Mouse (Mus musculus): ENCODE measurements around the gene Chrd. TPM values are rescaled to one million over a fixed set of nuclear protein-coding genes. Genes with fewer than 3 reads are reported as not detected.

Chrd gene
- polyA plus RNA-seq, 1 experiment from 2014 or later: 8.5 TPM

GRCm38 (mm10) chr16:20701729-20702521, 31.0 kb upstream of the Chrd start:
- no peaks in the 10 kb centered on the region for H3K27me3 ChIP-seq
- 0 out of 2 replicates have a peak overlapping the region, but pooled peaks have one; percentile 15 for H3K9ac ChIP-seq
- H3K27ac ChIP-seq (replicated peaks): peak overlapping the region; percentile 79
- peaks cover 35% of the 10 kb centered on the region for H3K36me3 ChIP-seq
- H3K4me1 ChIP-seq: peaks cover 17% of the 10 kb centered on the region
- 13% methylated on average over 12 of the region's 12 CpGs for WGBS
- no peak overlapping the region for H3K4me3 ChIP-seq (replicated peaks)
- ATAC-seq (ENCODE audit: insufficient number of reproducible peaks, low FRiP score, low TSS enrichment, low read depth): peak; percentile 78
- H3K9me3 ChIP-seq (replicated peaks): no peaks in the 10 kb centered on the region
- H3K4me2 ChIP-seq (replicated peaks): peak overlapping the region; percentile 6; the same call in 1 of the 2 replicates

DNA sequence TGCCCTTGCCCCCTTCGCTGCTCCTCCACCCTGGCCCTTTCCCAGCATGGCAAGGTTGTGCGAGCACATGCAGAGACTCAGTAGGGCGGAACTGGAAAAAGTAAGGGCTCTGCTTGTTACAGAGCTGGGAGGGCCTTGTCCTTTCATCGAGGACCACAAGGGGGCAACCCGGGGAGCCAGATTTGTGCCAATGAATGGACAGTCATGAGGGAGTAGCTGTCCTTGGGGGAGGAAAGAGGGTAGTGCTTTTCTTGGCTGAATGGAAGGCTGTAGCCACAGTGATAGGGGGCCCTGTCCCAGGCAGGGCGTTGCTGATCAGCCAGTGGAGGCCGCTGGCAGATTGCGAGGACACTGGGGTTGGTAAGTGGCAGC, 30.4 kb upstream of the Chrd start:
- Histone ChIP-seq H3K27ac (replicated peaks) (peak overlapping the region; percentile 79; the same call in 1 of the 2 replicates), H3K4me1 (peaks cover 17% of the 10 kb centered on the region), H3K36me3 (peaks cover 40% of the 10 kb centered on the region), H3K4me3 (replicated peaks) (no peak overlapping the region), H3K9ac (no peak overlapping the region), H3K4me2 (replicated peaks) (peak overlapping the region; percentile 6; the same call in 1 of the 2 replicates), H3K27me3 (no peaks in the 10 kb centered on the region), H3K9me3 (replicated peaks) (no peaks in the 10 kb centered on the region)
- peak; percentile 58 for ATAC-seq (ENCODE audit: insufficient number of reproducible peaks, low FRiP score, low TSS enrichment, low read depth)
- WGBS: 13% methylated on average over 8 of the region's 8 CpGs

DNA sequence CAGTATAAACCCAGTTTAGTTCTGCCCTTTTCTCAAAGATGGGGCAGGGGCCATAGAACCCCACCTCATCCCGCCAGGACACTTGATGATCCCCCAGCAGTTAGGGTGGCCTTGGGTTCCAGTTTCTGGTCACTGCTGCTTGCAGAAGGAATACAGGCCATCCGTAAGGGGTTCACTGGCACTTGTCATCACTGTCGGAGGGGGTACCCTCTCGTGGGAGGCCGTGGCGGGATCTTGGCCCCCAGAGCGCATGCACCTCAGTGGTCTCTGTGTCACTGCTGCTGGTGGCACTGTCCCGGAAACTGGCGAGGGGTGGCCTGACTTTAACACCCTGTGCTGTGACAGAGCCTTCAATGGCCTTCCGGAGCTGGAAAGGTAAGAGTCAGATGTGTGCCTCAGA, 29.9 kb upstream of the Chrd start:
- 93% methylated on average over 10 of the region's 10 CpGs for WGBS
- H3K27ac ChIP-seq (replicated peaks): no peak overlapping the region
- H3K36me3 ChIP-seq: peaks cover 46% of the 10 kb centered on the region
- no peak overlapping the region for H3K4me2 ChIP-seq (replicated peaks)
- no peaks in the 10 kb centered on the region for H3K9me3 ChIP-seq (replicated peaks)
- peaks cover 17% of the 10 kb centered on the region for H3K4me1 ChIP-seq
- H3K27me3 ChIP-seq: no peaks in the 10 kb centered on the region
- no peak for ATAC-seq (ENCODE audit: insufficient number of reproducible peaks, low FRiP score, low TSS enrichment, low read depth)
- no peak overlapping the region for H3K9ac ChIP-seq
- no peak overlapping the region for H3K4me3 ChIP-seq (replicated peaks)

- H3K36me3 ChIP-seq: peaks cover 49% of the 10 kb centered on the region
- ATAC-seq (ENCODE audit: insufficient number of reproducible peaks, low FRiP score, low TSS enrichment, low read depth): no peak
- no peak overlapping the region for H3K9ac ChIP-seq
- no peaks in the 10 kb centered on the region for H3K27me3 ChIP-seq
- H3K27ac ChIP-seq (replicated peaks): no peak overlapping the region
- H3K4me3 ChIP-seq (replicated peaks): no peak overlapping the region
- WGBS: 84% methylated on average over 6 of the region's 6 CpGs
- peaks cover 17% of the 10 kb centered on the region for H3K4me1 ChIP-seq
- H3K9me3 ChIP-seq (replicated peaks): no peaks in the 10 kb centered on the region
- no peak overlapping the region for H3K4me2 ChIP-seq (replicated peaks)
Observed at GRCm38 (mm10) chr16:20703699-20704400, 29.1 kb upstream of the Chrd start.

DNA sequence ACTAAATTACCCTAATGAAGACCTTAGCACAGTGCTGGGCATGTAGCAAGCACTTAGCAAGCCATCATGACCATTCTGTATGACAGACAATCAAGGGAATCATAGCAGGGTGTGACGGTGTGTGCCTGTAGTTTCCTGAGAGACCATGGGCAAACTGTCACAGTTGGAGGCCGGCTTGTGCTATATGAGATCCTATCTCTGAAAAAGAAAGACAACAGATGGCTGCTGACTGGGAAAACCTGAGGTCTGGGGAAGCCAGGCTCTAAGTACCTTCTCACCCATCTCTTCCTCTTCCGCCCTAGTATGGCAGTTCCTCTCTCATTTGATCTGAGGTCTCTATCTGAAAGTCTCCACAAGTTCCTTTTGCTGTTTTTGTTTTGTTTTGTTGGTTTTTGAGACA, 27.1 kb upstream of the Chrd start:
- H3K36me3 ChIP-seq: peaks cover 43% of the 10 kb centered on the region
- WGBS: 82% methylated on average over 3 of the region's 3 CpGs

DNA sequence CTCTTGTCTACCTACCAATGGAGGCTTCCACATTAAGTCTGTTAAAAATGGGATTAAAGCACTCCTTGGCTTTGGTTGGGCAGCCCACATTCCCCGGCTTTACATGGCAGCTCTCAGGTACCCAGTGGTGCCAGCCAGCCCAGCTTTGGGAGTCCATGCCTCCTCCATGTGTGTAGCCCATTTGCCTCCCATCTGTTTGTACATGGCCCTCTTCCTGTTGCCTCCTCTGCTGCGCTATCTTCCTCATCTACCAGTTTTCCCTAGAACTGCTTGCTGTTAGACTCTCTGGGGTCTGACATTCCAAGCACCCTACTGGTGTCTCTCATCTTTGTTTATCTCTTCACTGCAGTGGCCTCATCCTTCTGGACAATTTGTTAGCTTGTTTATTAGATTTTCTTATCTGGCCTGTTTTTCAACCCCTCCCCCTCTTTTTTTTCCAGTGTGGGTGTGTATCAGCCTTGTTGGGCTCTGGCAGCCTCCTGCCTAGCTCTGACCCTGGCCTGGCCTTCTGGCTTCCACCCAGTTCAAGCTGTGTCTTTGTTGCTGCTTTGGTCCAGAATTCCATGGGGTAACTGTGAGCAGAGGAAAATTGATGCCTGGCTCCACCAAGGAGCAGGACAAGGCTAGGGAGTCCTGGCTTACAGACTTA, 26.4 kb upstream of the Chrd start:
- no peak overlapping the region for H3K4me3 ChIP-seq (replicated peaks)
- peaks cover 13% of the 10 kb centered on the region for H3K4me1 ChIP-seq
- H3K36me3 ChIP-seq: peaks cover 51% of the 10 kb centered on the region
- H3K4me2 ChIP-seq (replicated peaks): no peak overlapping the region
- H3K27me3 ChIP-seq: no peaks in the 10 kb centered on the region
- WGBS: 94% methylated on average over 2 of the region's 2 CpGs
- H3K9ac ChIP-seq: no peak overlapping the region
- no peak overlapping the region for H3K27ac ChIP-seq (replicated peaks)
- H3K9me3 ChIP-seq (replicated peaks): no peaks in the 10 kb centered on the region
- no peak for ATAC-seq (ENCODE audit: insufficient number of reproducible peaks, low FRiP score, low TSS enrichment, low read depth)

More for the DNA sequence above, 27.1 kb upstream of the Chrd start:
- no peak overlapping the region for H3K4me2 ChIP-seq (replicated peaks)
- no peak overlapping the region for H3K9ac ChIP-seq
- no peaks in the 10 kb centered on the region for H3K9me3 ChIP-seq (replicated peaks)
- H3K4me1 ChIP-seq: peaks cover 17% of the 10 kb centered on the region
- H3K4me3 ChIP-seq (replicated peaks): no peak overlapping the region
- ATAC-seq (ENCODE audit: insufficient number of reproducible peaks, low FRiP score, low TSS enrichment, low read depth): no peak
- H3K27ac ChIP-seq (replicated peaks): no peak overlapping the region
- no peaks in the 10 kb centered on the region for H3K27me3 ChIP-seq

DNA sequence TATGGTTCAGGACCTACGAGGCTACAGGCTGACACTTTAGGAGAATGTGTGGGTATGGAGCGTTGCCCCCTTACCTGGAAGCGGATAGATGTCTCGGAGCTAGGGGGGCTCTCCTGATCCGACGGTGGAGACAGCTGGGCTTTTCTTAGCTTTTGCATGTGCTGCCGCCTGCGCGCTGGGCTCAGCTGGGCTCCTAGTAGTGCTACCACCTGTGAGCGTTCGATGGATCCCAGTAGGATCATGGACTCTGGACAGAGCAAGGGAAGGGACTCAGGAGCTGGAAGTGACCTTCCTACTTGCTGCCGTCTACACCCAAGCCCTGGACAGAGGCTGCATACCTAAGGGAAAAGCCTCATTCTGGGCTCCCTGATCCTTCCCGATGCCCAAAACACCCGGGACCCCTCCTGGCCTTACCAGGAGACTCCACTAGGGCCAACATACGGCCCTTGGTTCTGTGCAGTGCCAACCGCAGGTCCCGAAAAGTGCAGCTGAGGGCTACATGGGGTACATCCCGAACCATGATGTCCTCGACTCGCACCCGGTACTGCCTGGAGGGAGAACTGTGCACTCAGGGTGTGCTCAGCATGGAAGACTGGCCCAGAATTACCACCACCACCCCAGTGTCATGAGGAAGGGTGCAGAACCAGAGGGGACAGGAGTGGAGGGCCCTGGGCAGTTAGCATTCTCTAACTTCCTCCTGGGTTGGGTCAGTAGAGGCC, 24.5 kb upstream of the Chrd start:
- Histone ChIP-seq H3K4me2 (replicated peaks) (no peak overlapping the region), H3K27ac (replicated peaks) (no peak overlapping the region), H3K9ac (no peak overlapping the region), H3K9me3 (replicated peaks) (no peaks in the 10 kb centered on the region), H3K36me3 (peaks cover 58% of the 10 kb centered on the region), H3K27me3 (no peaks in the 10 kb centered on the region), H3K4me3 (replicated peaks) (no peak overlapping the region), H3K4me1 (no peaks in the 10 kb centered on the region)
- WGBS: 89% methylated on average over 21 of the region's 21 CpGs
- ATAC-seq (ENCODE audit: insufficient number of reproducible peaks, low FRiP score, low TSS enrichment, low read depth): no peak

DNA sequence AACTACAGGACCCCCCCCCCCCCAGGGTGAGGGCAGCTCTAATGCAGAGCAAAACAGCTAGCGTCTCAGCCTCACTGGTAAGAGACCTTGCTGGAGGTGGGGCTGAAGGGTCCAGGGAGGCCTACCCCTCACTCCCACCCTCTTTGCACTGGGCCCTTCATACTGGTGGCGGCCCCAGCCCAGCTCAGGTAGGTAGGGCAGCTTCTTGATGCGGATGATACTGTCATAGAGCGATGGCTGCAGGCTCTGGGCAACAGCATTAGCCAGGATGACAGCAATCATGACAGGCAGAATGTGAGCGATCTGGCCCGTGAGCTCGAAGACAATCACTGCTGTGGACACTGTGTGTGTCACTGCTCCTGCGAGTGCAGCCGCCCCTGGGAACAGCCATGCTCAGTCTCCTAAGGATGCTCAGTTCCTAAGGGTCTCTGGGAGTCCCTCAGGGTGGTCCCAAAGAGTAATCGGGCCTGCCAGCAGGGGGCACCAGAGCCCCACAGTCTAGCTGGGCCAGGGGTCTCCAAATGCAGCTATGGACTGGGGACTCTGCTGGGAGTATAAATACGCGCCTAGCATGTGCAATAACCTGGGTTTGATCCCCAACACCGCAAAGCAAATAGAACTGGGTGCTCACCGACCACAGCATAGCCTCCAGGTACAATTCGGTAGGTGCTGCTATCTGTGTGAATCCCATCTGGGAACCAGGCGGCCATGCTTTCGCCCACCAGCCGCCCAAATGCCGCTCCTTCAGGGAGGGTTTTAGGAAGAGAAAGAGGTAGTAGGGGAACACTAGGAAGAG, 23.8 kb upstream of the Chrd start:
- peaks cover 53% of the 10 kb centered on the region for H3K36me3 ChIP-seq
- ATAC-seq (ENCODE audit: insufficient number of reproducible peaks, low FRiP score, low TSS enrichment, low read depth): no peak
- 72% methylated on average over 19 of the region's 19 CpGs for WGBS

DNA sequence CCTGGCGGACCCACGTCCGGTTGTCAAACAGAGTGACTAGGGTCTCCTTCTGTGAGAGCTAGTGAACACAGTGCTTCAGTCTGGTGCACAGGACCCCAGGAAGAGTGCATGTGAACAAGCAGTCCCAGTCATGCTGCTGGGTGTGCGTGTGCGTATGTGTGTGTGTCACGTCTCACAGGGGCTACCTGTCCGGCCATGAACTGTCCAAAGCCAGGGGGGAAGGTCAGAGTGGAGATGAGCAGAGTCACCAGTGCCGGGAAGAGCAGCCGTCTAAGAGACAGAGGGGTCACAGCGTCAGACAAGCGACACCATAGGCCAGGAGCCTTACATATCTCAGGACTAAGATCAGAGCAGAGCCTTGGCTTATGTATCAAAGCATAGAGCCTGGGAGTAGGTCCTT, 22.6 kb upstream of the Chrd start:
- Histone ChIP-seq H3K4me2 (replicated peaks) (no peak overlapping the region), H3K4me1 (peaks cover 17% of the 10 kb centered on the region), H3K27ac (replicated peaks) (no peak overlapping the region), H3K27me3 (no peaks in the 10 kb centered on the region), H3K9me3 (replicated peaks) (no peaks in the 10 kb centered on the region), H3K4me3 (replicated peaks) (no peak overlapping the region), H3K9ac (no peak overlapping the region), H3K36me3 (peaks cover 53% of the 10 kb centered on the region)
- ATAC-seq (ENCODE audit: insufficient number of reproducible peaks, low FRiP score, low TSS enrichment, low read depth): no peak
- 89% methylated on average over 11 of the region's 11 CpGs for WGBS

More for the DNA sequence above, 23.8 kb upstream of the Chrd start:
- Histone ChIP-seq H3K9me3 (replicated peaks) (no peaks in the 10 kb centered on the region), H3K27me3 (no peaks in the 10 kb centered on the region), H3K4me2 (replicated peaks) (no peak overlapping the region), H3K9ac (no peak overlapping the region), H3K27ac (replicated peaks) (no peak overlapping the region), H3K4me1 (peaks cover 4% of the 10 kb centered on the region), H3K4me3 (replicated peaks) (no peak overlapping the region)

DNA sequence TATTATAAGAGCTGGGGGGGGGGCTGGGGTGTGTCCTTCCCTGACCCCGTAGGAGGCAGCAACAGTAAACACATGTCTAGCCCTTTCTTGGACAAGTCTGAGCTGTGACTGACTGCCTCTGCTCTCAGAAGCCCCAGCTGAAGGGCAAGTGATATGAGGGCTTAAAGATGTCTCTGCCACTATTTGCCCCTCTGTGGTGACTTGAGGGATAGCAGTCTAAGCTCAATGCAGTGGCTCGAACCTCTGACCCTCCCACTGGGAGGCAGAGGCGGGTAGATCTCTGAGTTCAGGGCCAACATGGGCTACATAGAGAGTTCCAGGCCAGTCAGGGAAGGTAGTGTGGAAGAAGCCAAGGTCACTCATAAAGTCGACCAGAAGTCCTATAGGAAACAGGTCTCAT, 22.1 kb upstream of the Chrd start:
- Histone ChIP-seq H3K9ac (no peak overlapping the region), H3K4me1 (peaks cover 20% of the 10 kb centered on the region), H3K9me3 (replicated peaks) (no peaks in the 10 kb centered on the region), H3K4me3 (replicated peaks) (no peak overlapping the region), H3K27ac (replicated peaks) (no peak overlapping the region), H3K27me3 (no peaks in the 10 kb centered on the region), H3K4me2 (replicated peaks) (no peak overlapping the region), H3K36me3 (peaks cover 50% of the 10 kb centered on the region)
- no peak for ATAC-seq (ENCODE audit: insufficient number of reproducible peaks, low FRiP score, low TSS enrichment, low read depth)
- 82% methylated on average over 4 of the region's 4 CpGs for WGBS

Measured in embryonic facial prominence, embryonic 15.5 days (tissue).